Mouse (Mus musculus) right cerebral cortex, postnatal 25 days (tissue): ENCODE measurements around the gene Amdhd1.
"Not testable (repeated sequence)": the region's sequence is repeated elsewhere in the genome, so short reads cannot be mapped to it uniquely, and the experiment has no call there.

ENCODE experiments used
- DNase-seq: peaks from one replicate; pipeline ENCODE4 v3.0.0; 2022

The Amdhd1 gene

DNA sequence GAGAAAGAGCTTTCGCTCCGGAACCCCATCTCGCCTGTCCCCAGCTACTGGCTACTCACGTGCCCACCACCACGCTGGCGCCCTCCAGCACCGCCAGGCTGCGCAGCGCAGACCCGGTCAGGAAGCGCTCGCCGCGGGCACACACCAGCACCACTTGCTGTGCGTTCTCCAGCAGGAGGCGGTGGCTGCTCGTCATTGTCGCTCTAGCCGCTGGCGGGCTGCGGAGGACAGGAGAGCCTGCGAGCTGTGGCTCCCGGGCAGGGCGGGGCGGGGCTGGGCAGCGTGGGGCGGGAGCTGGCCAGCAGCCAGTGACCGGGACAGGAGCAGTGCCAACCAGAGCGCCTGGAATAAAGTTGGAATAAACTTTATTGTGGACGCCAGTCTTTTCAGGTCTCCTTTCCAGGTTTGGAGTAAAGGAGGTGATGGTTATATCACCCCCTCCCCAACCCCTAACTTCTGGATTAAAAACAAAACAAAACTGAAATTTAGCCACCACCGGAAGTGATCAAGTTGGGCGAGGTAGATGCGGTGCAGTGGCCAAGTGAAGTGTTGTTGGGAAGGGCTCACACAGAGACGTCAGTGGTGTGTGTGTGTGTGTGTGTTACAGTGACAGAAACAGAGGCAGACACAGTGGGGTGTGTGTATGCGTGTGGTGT lies at the start of gene Amdhd1:
Gene Amdhd1 (minus strand): TSS at position 259 of the 656 bp plus-strand sequence.
- DNase-seq: peak; percentile 61

DNA sequence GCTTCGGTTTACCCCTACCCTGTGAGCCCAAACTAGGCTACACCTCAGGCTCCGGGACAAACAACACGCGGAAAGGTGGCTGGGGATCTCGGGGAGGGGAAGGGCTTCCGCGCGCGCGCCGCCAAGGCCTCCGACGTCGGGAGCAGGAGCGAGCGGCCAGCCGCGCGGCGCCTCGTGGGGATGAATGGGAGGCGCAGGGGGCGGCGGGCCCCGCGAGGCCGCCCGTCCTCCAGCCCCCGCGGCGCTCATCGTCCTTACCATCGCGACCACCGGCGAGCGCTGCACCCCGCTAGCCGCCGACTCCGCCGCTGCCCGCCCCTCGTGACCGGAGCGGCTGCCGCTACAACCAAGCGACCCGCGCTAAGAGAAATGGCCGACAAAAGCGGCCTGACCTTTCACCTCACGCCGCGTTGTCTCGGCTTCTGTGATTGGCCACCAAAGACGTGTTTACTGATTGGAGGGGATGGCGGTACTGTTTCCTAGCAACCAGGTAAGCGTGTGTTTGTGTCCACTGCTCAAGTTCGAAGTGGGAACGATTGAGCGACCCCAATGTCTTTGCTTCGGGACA lies 49.5 kb upstream of the Amdhd1 start, which contains the start of gene Snrpf:
Gene Snrpf (minus strand): TSS at position 426 of the 568 bp plus-strand sequence.
- DNase-seq: peak; percentile 91

GRCm38 (mm10) chr10:93588796-93589195 lies 49.0 kb upstream of the Amdhd1 start:
- DNase-seq: no peak

- peak; percentile 52 for DNase-seq
These were observed 37.5 kb upstream of the Amdhd1 start for GRCm38 (mm10) chr10:93577271-93577886.

DNA sequence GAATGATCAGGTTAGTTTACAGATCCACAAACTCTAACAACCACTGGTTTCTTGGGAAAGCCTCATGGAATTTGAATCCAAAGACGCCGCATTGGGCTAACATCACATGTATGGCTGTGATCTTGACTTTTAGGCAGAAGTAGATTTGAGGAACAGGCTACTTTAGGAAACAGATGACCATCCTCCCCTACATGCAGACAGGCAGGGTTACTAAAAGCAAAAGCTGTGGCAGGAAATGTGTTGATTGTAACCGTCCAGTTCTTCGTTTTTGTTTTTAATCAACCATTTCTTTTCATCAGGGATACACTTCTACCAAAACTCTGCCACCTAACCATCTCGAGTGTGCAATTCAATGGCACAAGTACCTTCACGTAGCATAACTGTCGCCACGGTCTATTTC lies 36.1 kb upstream of the Amdhd1 start:
- no peak for DNase-seq

DNA sequence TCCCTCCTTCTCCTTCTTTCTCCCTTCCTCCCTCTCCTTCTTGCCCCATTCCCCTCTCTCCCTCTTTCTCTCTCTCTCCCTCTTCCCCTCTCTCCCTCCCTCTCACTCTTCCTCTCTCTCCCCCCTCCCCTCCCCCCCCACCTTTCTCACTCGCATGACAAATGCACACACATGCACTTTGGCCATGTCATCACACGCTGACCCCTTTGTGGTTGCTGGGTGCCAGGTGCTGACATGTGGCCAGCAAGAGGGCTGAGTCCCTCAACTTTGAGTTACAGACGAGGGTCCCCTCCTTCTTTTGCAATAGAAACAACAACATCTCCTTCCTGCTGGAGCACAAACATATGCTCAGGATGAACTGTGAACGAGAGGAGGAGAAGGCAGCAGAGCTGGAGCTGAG lies 35.1 kb upstream of the Amdhd1 start:
- no peak for DNase-seq

DNA sequence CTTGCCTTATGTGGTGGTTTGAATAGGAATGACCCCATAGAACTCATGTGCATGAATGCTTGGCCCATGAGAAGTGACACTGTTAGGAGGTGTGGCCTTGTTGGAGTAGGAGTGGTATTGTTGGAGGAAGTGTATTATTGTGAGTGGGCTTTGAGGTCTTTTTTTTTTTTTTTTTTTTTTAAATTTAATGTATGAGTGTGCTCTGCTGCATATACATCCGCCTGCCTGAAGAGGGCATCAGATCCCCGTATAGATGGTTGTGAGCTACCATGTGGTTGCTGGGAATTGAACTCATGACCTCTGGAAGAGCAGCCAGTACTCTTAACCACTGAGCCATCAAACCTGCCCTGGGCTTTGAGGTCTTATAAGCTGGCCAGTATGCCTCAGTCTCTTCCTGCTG lies 32.4 kb upstream of the Amdhd1 start:
- DNase-seq: no peak

- no peak for DNase-seq
These were observed 28.8 kb upstream of the Amdhd1 start for GRCm38 (mm10) chr10:93568671-93569070.

GRCm38 (mm10) chr10:93567841-93568566 lies 28.2 kb upstream of the Amdhd1 start:
- no peak for DNase-seq

DNA sequence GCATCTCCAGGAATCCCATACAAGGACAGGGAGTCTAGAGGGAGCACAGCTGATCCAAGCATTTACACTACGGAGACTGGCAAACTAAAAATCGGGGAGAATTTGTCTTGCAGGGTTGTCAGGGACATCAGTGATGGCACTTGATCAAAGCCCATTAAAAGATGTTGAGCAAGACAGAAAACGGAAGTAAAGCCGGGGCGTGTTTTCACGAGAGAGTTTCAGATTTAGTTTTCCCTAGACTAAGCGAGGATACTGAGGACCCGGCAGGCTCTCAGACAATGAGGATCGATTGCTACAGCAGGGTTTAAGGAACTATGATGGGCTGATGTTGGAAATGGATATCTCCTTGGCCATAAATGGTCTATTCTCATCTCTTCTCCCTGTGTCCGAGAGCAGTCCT lies 27.2 kb upstream of the Amdhd1 start:
- no peak for DNase-seq

DNA sequence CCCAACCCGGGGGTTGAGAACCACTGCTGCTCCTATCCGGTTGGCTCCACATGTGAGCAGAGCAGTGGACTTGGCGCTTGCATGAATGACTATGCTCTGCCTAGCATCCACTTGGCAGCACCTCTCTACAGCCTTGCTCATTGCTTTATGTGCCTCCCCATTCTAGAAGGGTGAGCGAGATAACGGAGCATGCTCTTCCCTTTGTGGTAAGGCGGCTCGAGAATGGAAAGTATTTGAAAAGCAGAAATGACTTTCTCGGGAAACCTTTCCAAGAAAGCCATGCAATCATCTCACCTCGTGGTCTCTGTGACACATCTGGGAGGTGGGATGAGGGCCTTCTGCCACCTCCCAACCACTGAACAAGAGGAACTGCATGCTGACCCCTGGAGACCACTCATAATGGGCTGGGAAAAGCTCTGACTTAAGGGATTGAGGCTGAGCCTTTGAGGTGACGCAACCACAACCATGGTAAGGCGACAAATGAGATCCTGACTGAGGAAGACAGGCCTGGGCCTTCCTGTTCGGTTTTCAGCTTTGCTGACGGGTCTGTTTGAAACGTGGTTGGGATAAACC lies 24.8 kb upstream of the Amdhd1 start:
- no peak for DNase-seq

DNA sequence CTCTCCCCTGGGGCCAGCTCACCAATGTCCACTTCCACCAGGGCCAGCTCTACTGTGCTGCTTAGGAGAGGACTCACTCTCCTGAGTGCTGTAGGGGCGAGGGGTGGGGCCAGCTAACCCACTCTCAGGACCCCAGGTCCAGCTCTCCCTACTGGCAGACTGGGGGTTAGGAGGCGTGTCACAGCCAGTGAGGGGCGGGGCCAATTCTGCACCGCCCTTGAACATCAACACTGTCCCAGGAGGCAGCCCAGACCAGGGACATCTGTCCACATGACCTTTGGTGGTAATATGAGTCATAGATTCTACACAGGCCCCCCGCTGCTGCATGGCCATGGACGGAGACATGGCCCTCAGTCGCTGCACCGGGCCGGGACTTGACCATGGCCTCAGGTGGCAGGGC lies 20.0 kb upstream of the Amdhd1 start:
- DNase-seq: no peak

DNA sequence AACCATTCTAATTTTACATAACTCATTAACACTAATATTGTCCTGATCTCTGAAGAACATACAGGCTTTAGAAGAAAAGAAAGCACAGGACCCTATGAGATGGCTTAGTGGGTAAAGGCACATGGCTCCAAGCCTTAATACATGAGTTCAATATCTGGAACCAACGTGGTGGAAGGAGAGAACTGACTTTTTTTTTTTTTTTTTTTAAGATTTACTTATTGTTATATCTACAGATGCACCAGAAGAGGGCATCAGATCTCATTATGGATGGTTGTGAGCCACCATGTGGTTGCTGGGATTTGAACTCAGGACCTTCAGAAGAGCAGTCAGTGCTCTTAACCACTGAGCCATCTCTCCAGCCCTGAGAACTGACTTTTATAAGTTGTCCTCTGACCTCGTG lies 18.1 kb upstream of the Amdhd1 start:
- DNase-seq: not testable (repeated sequence)

DNA sequence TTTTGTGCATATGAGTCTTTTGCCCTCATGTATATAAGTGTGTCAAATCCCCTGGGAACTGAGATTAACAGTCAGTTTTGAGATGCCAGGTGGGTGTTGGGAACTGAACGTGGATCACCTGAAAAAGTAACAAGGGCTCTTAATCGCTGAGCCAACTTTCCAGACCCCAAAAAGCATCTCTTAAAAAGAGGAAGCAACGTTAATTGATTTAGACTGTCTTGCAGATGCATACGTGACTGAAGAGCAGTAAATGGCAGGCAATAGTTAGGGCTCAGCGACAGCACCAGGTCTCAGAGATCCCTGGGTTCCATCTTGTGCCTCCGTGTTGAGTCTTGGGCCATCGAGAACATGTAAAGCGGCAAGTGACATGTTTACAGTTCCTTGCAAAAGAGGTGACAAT lies 12.8 kb upstream of the Amdhd1 start:
- no peak for DNase-seq

- DNase-seq: no peak
These were observed 10.0 kb upstream of the Amdhd1 start for GRCm38 (mm10) chr10:93549821-93550220.

GRCm38 (mm10) chr10:93548991-93549390 lies 9.2 kb upstream of the Amdhd1 start:
- DNase-seq: peak; percentile 54

DNA sequence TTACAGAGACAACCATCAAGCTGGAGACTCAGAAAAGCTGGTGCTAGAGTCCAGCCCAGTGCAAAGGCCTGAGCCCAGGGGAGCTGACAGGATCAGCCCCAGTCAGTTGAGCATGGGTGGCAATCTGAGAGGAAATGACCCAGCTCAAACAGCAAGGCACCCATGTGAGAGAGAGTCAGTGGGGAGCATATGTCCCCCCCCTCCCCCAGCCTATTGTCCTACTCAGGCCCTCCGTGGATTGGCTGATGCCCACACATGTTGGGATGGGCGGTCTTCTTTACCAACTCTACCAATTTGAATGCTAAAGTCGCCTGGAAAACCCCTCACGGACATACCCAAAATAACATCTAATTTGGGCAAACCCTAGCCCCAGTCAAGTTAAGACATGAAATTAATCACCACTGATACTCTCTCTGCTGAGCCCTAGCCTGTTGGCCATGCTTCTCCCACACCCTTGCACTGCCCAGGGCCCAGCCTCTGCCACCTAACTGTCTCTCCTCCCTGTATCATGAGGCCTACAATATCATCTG lies 8.0 kb upstream of the Amdhd1 start:
- no peak for DNase-seq

DNA sequence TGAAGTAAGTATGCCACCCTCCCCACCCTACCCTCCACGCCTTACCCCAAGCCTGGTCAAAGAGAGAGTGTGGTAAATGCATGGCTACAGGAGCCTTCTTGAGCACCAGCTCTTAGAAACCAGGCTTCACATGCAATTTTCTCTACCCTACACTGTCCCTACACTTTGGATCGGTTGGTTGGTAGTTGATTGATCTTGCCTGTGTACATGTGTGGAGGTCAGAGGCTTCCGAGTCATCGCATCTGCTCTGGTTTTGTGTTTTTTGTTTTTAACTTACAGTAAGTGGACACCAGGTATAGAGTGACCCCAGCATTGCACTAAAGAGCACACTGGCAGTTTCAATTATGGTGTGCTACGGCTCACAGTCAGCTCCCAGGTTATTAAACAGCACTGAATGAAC lies 4.3 kb upstream of the Amdhd1 start:
- no peak for DNase-seq

- DNase-seq: no peak
These were observed 3.3 kb upstream of the Amdhd1 start for GRCm38 (mm10) chr10:93543176-93543575.

GRCm38 (mm10) chr10:93542356-93542755 lies 2.5 kb upstream of the Amdhd1 start:
- no peak for DNase-seq

DNA sequence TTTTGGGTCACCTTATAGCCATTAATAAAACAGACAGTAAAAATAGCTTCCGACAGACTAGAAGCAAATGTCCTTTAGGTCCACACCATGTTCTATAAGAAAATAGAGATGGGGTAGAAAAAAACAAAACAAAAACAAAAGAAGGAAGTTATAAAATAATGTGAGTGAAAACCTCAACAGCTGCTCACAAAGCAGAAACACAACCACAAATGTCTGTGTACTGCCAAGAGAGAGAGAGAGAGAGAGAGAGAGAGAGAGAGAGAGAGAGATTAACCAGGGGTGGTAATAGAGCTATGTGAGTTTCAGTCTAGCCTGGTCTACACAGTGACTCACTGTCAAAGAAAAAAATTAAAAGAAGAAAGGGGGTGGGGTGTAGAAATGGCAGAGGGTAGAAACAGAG lies 1.8 kb upstream of the Amdhd1 start:
- no peak for DNase-seq

DNA sequence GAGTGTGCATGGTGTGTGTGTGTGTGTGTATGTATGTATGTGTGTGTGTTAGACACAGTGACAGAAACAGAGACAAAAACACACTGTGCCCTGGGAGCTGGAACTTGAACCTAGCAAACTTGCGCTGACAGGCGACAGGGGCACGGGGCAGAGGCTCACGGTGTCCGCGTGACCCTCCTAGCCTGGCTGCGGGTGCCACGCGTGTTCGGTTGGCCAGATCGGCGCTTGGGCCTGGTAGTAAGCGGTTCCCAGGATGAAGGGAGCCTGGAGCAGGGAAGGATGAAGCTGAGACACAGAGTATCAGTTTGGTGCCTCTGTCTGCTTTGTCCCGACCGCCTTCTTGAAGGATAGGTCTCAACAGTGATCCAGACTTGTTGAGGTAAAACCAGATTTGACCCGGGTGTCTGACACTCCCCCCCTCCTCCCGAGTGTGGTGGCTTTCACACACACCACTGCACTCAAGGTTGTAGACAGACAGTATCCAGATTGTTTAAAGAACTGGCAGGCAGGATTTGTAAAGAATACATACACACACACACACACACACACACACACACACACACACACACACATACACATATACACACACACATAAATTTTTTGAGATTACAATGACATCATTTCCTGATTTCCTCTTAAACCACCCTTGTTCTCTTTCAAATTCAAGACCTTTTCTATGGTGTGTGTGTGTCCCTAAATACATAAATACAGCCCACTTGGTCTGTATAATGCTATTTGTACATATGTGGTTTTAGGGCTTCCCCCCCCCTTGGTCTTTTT lies 788 bp upstream of the Amdhd1 start, which contains the start of gene Ccdc38:
Gene Ccdc38 (plus strand): TSS at position 202 of the 780 bp plus-strand sequence.
- DNase-seq: no peak
